Mouse (Mus musculus) liver, embryonic 16.5 days (tissue): ENCODE results near the gene 9130409I23Rik. TPM values are rescaled to one million over a fixed set of nuclear protein-coding genes. Genes with fewer than 3 reads are reported as not detected.

ENCODE experiments used
- ATAC-seq: fragments of 200-750 bp; cut with Nextera tagmentation; 2 replicates; pipeline ENCODE4 v1.8.0; 2017; ENCODE audit warnings: low read depth, mild to moderate bottlenecking, moderate number of reproducible peaks, moderate library complexity
- H3K27ac ChIP-seq: fragments of 300-500 bp; sonication (generic); 2 replicates; pipeline ENCODE4 v1.5.1; 2014; ENCODE audit warnings: mild to moderate bottlenecking, low read length
- H3K27me3 ChIP-seq: fragments of 300-500 bp; sonication (generic); 2 replicates; pipeline ENCODE4 v1.6.1; 2014; ENCODE audit warnings: low read depth, low read length, mixed read lengths; ENCODE audit not compliant: control insufficient read depth, insufficient read depth
- H3K36me3 ChIP-seq: fragments of 300-500 bp; sonication (generic); 2 replicates; pipeline ENCODE4 v1.6.1; 2014; ENCODE audit warnings: mild to moderate bottlenecking; ENCODE audit not compliant: control insufficient read depth, insufficient read depth
- H3K4me1 ChIP-seq: fragments of 300-500 bp; sonication (generic); 2 replicates; pipeline ENCODE4 v1.6.1; 2014; ENCODE audit warnings: low read depth, low read length, mixed read lengths; ENCODE audit not compliant: control insufficient read depth
- H3K4me2 ChIP-seq: fragments of 300-500 bp; sonication (generic); 2 replicates; pipeline ENCODE4 v1.6.1; 2014; ENCODE audit warnings: low read depth, low read length, mixed read lengths
- H3K4me3 ChIP-seq: fragments of 300-500 bp; sonication (generic); 2 replicates; pipeline ENCODE4 v1.5.1; 2014; ENCODE audit warnings: low read depth, mild to moderate bottlenecking, low read length
- H3K9ac ChIP-seq: fragments of 300-500 bp; sonication (generic); 2 replicates; pipeline ENCODE4 v1.6.1; 2014; ENCODE audit warnings: low read depth, low read length
- H3K9me3 ChIP-seq: fragments of 300-500 bp; sonication (generic); replicated peaks from 2 replicates; pipeline ENCODE4 v1.6.1; 2016; ENCODE audit warnings: low read length; ENCODE audit not compliant: control insufficient read depth
- WGBS: fragments of 180-500 bp; shearing (Covaris S2); extraction: QIAGEN DNeasy Blood & Tissue Kit; methylation state at CpG from one replicate; pipeline ENCODE4 v1.1.7; 2014; ENCODE audit not compliant: insufficient replicate concordance; 5-methylcytosine and 5-hydroxymethylcytosine counted together
- polyA plus RNA-seq: library from polyadenylated mRNA; unstranded; fragments of >200 nt; fragmentation: Nextera tagmentation; extraction: Ambion mirVana; gene quantifications from 2 replicates; pipeline ENCODE4 v1.2.1, GENCODE M21; 2015

9130409I23Rik gene
- polyA plus RNA-seq, 1 experiment from 2014 or later: 0.15 TPM

- Histone ChIP-seq H3K9me3 (no peaks in the 10 kb centered on the region), H3K4me1 (no peaks in the 10 kb centered on the region; the same call in 1 of the 2 replicates), H3K9ac (no peak overlapping the region), H3K27ac (no peak overlapping the region), H3K36me3 (no peaks in the 10 kb centered on the region), H3K4me2 (no peak overlapping the region), H3K27me3 (peaks cover 12% of the 10 kb centered on the region), H3K4me3 (no peak overlapping the region)
- 62% methylated on average over 5 of the region's 5 CpGs for WGBS
- ATAC-seq: no peak
Observed at GRCm38 (mm10) chr1:181011601-181012000, 39.4 kb upstream of the 9130409I23Rik start.

GRCm38 (mm10) chr1:181012416-181012815 is 38.6 kb upstream of the 9130409I23Rik start:
- Histone ChIP-seq H3K4me2 (no peak overlapping the region), H3K9ac (no peak overlapping the region), H3K4me3 (no peak overlapping the region), H3K36me3 (no peaks in the 10 kb centered on the region), H3K4me1 (peaks cover 5% of the 10 kb centered on the region), H3K27me3 (peaks cover 20% of the 10 kb centered on the region), H3K27ac (no peak overlapping the region), H3K9me3 (no peaks in the 10 kb centered on the region)
- ATAC-seq: no peak
- WGBS: 46% methylated on average over 3 of the region's 3 CpGs

- no peaks in the 10 kb centered on the region for H3K9me3 ChIP-seq
- no peak overlapping the region for H3K4me2 ChIP-seq
- peaks cover 8% of the 10 kb centered on the region for H3K4me1 ChIP-seq
- WGBS: 26% methylated on average over 6 of the region's 6 CpGs
- H3K27me3 ChIP-seq: peaks cover 26% of the 10 kb centered on the region
- no peak overlapping the region for H3K9ac ChIP-seq
- no peak overlapping the region for H3K4me3 ChIP-seq
- no peak for ATAC-seq
- H3K36me3 ChIP-seq: no peaks in the 10 kb centered on the region
- H3K27ac ChIP-seq: no peak overlapping the region
Observed at GRCm38 (mm10) chr1:181013446-181013845, 37.6 kb upstream of the 9130409I23Rik start.

- no peaks in the 10 kb centered on the region for H3K36me3 ChIP-seq
- peaks cover 8% of the 10 kb centered on the region for H3K4me1 ChIP-seq
- no peak overlapping the region for H3K9ac ChIP-seq
- peaks cover 28% of the 10 kb centered on the region for H3K27me3 ChIP-seq
- WGBS: 60% methylated on average over 6 of the region's 6 CpGs
- no peak overlapping the region for H3K4me3 ChIP-seq
- H3K9me3 ChIP-seq: no peaks in the 10 kb centered on the region
- no peak for ATAC-seq
- H3K4me2 ChIP-seq: no peak overlapping the region
- H3K27ac ChIP-seq: peak overlapping the region; percentile 57
Observed at GRCm38 (mm10) chr1:181014731-181015500, 36.1 kb upstream of the 9130409I23Rik start.

- no peak for ATAC-seq
- Histone ChIP-seq H3K9ac (no peak overlapping the region), H3K36me3 (no peaks in the 10 kb centered on the region), H3K4me2 (no peak overlapping the region), H3K4me3 (no peak overlapping the region), H3K4me1 (peaks cover 10% of the 10 kb centered on the region), H3K27me3 (peaks cover 28% of the 10 kb centered on the region), H3K27ac (peak overlapping the region; percentile 57; the same call in 1 of the 2 replicates), H3K9me3 (no peaks in the 10 kb centered on the region)
Observed at GRCm38 (mm10) chr1:181015558-181015957, 35.5 kb upstream of the 9130409I23Rik start.

GRCm38 (mm10) chr1:181016045-181016444 is 35.0 kb upstream of the 9130409I23Rik start:
- WGBS: 56% methylated on average over 4 of the region's 4 CpGs
- H3K4me1 ChIP-seq: peaks cover 13% of the 10 kb centered on the region
- no peak overlapping the region for H3K4me3 ChIP-seq
- no peaks in the 10 kb centered on the region for H3K9me3 ChIP-seq
- H3K27ac ChIP-seq: peak overlapping the region; percentile 24; the same call in 1 of the 2 replicates
- ATAC-seq: no peak
- no peaks in the 10 kb centered on the region for H3K36me3 ChIP-seq
- no peak overlapping the region for H3K9ac ChIP-seq
- H3K27me3 ChIP-seq: peaks cover 28% of the 10 kb centered on the region
- no peak overlapping the region; the same call in 1 of the 2 replicates for H3K4me2 ChIP-seq

- peaks cover 28% of the 10 kb centered on the region for H3K27me3 ChIP-seq
- H3K9ac ChIP-seq: peak overlapping the region; percentile 27; the same call in 1 of the 2 replicates
- H3K36me3 ChIP-seq: no peaks in the 10 kb centered on the region
- H3K4me1 ChIP-seq: peaks cover 13% of the 10 kb centered on the region
- 4% methylated on average over 21 of the region's 21 CpGs for WGBS
- ATAC-seq: peak; percentile 47
- peak overlapping the region; percentile 74 for H3K4me2 ChIP-seq
- no peaks in the 10 kb centered on the region for H3K9me3 ChIP-seq
- H3K27ac ChIP-seq: peak overlapping the region; percentile 32
- H3K4me3 ChIP-seq: peak overlapping the region; percentile 56
Observed at GRCm38 (mm10) chr1:181016532-181017131, 34.4 kb upstream of the 9130409I23Rik start.

GRCm38 (mm10) chr1:181017212-181017711 is 33.8 kb upstream of the 9130409I23Rik start:
- no peaks in the 10 kb centered on the region for H3K36me3 ChIP-seq
- peak overlapping the region; percentile 56 for H3K4me3 ChIP-seq
- H3K9ac ChIP-seq: peak overlapping the region; percentile 27; the same call in 1 of the 2 replicates
- peaks cover 28% of the 10 kb centered on the region for H3K27me3 ChIP-seq
- peaks cover 13% of the 10 kb centered on the region for H3K4me1 ChIP-seq
- peak; percentile 70 for ATAC-seq
- H3K27ac ChIP-seq: peak overlapping the region; percentile 32
- H3K9me3 ChIP-seq: no peaks in the 10 kb centered on the region
- H3K4me2 ChIP-seq: peak overlapping the region; percentile 74
- WGBS: under 1% methylated on average over 22 of the region's 22 CpGs

- no peak for ATAC-seq
- WGBS: 59% methylated on average over 13 of the region's 13 CpGs
- Histone ChIP-seq H3K36me3 (no peaks in the 10 kb centered on the region), H3K4me2 (no peak overlapping the region), H3K9ac (no peak overlapping the region), H3K27ac (no peak overlapping the region), H3K4me1 (peaks cover 13% of the 10 kb centered on the region), H3K27me3 (peaks cover 28% of the 10 kb centered on the region), H3K4me3 (no peak overlapping the region), H3K9me3 (no peaks in the 10 kb centered on the region)
Observed at GRCm38 (mm10) chr1:181017890-181018420, 33.1 kb upstream of the 9130409I23Rik start.
